Mouse (Mus musculus) hindbrain, embryonic 12.5 days (tissue): ENCODE results near the gene Castor2. TPM values are rescaled to one million over a fixed set of nuclear protein-coding genes. Genes with fewer than 3 reads are reported as not detected.

Experiments used
- ATAC-seq: fragments of 200-750 bp; cut with Nextera tagmentation; 2 replicates; pipeline ENCODE4 v1.8.0; 2017; ENCODE audit warnings: moderate TSS enrichment; ENCODE audit not compliant: low FRiP score
- H3K27ac ChIP-seq: fragments of 300-500 bp; sonication (generic); 2 replicates; pipeline ENCODE4 v1.5.1; 2016; ENCODE audit warnings: mild to moderate bottlenecking
- H3K27me3 ChIP-seq: fragments of 300-500 bp; sonication (generic); 2 replicates; pipeline ENCODE4 v1.6.1; 2016; ENCODE audit warnings: mild to moderate bottlenecking
- H3K36me3 ChIP-seq: fragments of 300-500 bp; sonication (generic); 2 replicates; pipeline ENCODE4 v1.6.1; 2016; ENCODE audit warnings: mild to moderate bottlenecking
- H3K4me1 ChIP-seq: fragments of 300-500 bp; sonication (generic); 2 replicates; pipeline ENCODE4 v1.6.1; 2016
- H3K4me2 ChIP-seq: fragments of 300-500 bp; sonication (generic); replicated peaks from 2 replicates; pipeline ENCODE4 v1.6.1; 2016; ENCODE audit warnings: mild to moderate bottlenecking
- H3K4me3 ChIP-seq: fragments of 300-500 bp; sonication (generic); 2 replicates; pipeline ENCODE4 v1.5.1; 2016; ENCODE audit warnings: mild to moderate bottlenecking
- H3K9ac ChIP-seq: fragments of 300-500 bp; sonication (generic); 2 replicates; pipeline ENCODE4 v1.6.1; 2016; ENCODE audit warnings: mild to moderate bottlenecking, moderate library complexity
- H3K9me3 ChIP-seq: fragments of 300-500 bp; sonication (generic); replicated peaks from 2 replicates; pipeline ENCODE4 v1.6.1; 2016; ENCODE audit warnings: mild to moderate bottlenecking
- WGBS: fragments of 180-500 bp; shearing (Covaris S2); methylation state at CpG from one replicate; pipeline ENCODE4 v1.1.7; 2016; 5-methylcytosine and 5-hydroxymethylcytosine counted together
- polyA plus RNA-seq: library from polyadenylated mRNA; unstranded; fragments of >200 nt; fragmentation: Nextera tagmentation; extraction: Ambion mirVana; gene quantifications from 2 replicates; pipeline ENCODE4 v1.2.1, GENCODE M21; 2016

The Castor2 gene
- polyA plus RNA-seq, 1 experiment from 2014 or later = 22.4 TPM

GRCm38 (mm10) chr5:134080685-134081548 lies 18.6 kb upstream of the Castor2 start:
- Histone ChIP-seq H3K9me3 (0 out of 2 replicates have a peak, but pooled peaks cover 3% of the 10 kb centered on the region), H3K27ac (no peak overlapping the region), H3K4me3 (no peak overlapping the region), H3K4me2 (no peak overlapping the region), H3K4me1 (peaks cover 10% of the 10 kb centered on the region), H3K9ac (no peak overlapping the region), H3K27me3 (no peaks in the 10 kb centered on the region; the same call in 1 of the 2 replicates), H3K36me3 (no peaks in the 10 kb centered on the region)
- ATAC-seq = no peak
- WGBS = 45% methylated on average over 18 of the region's 18 CpGs

- H3K9ac ChIP-seq = no peak overlapping the region
- no peak for ATAC-seq
- H3K4me3 ChIP-seq = no peak overlapping the region
- H3K36me3 ChIP-seq = no peaks in the 10 kb centered on the region
- no peaks in the 10 kb centered on the region; the same call in 1 of the 2 replicates for H3K27me3 ChIP-seq
- H3K9me3 ChIP-seq = no peaks in the 10 kb centered on the region
- 79% methylated on average over 4 of the region's 4 CpGs for WGBS
- peaks cover 10% of the 10 kb centered on the region for H3K4me1 ChIP-seq
- no peak overlapping the region for H3K4me2 ChIP-seq
- no peak overlapping the region for H3K27ac ChIP-seq
Measured at GRCm38 (mm10) chr5:134085227-134085626, 14.3 kb upstream of the Castor2 start.

GRCm38 (mm10) chr5:134085887-134086639 lies 13.4 kb upstream of the Castor2 start:
- no peaks in the 10 kb centered on the region for H3K9me3 ChIP-seq
- H3K9ac ChIP-seq = no peak overlapping the region
- H3K27me3 ChIP-seq = no peaks in the 10 kb centered on the region
- H3K4me3 ChIP-seq = no peak overlapping the region
- ATAC-seq = no peak
- H3K36me3 ChIP-seq = no peaks in the 10 kb centered on the region
- WGBS = 89% methylated on average over 3 of the region's 3 CpGs
- no peak overlapping the region for H3K27ac ChIP-seq
- H3K4me1 ChIP-seq = peaks cover 4% of the 10 kb centered on the region
- H3K4me2 ChIP-seq = no peak overlapping the region

GRCm38 (mm10) chr5:134087211-134087610 lies 12.3 kb upstream of the Castor2 start:
- ATAC-seq = no peak
- Histone ChIP-seq H3K36me3 (no peaks in the 10 kb centered on the region), H3K4me1 (no peaks in the 10 kb centered on the region), H3K27me3 (no peaks in the 10 kb centered on the region), H3K4me2 (no peak overlapping the region), H3K9ac (no peak overlapping the region), H3K27ac (no peak overlapping the region), H3K9me3 (no peaks in the 10 kb centered on the region), H3K4me3 (no peak overlapping the region)
- whole genome bisulfite sequencing = 82% methylated on average over 5 of the region's 5 CpGs

- ATAC-seq = no peak
- 89% methylated on average over 2 of the region's 2 CpGs for WGBS
- no peaks in the 10 kb centered on the region for H3K9me3 ChIP-seq
Measured at GRCm38 (mm10) chr5:134095766-134096165, 3.7 kb upstream of the Castor2 start.

GRCm38 (mm10) chr5:134098341-134098902 lies 1.1 kb upstream of the Castor2 start:
- Histone ChIP-seq H3K27ac (no peak overlapping the region), H3K4me1 (peaks cover 34% of the 10 kb centered on the region), H3K9ac (peak overlapping the region; percentile 88), H3K4me3 (peak overlapping the region; percentile 81), H3K4me2 (peak overlapping the region; percentile 87), H3K27me3 (no peaks in the 10 kb centered on the region), H3K9me3 (no peaks in the 10 kb centered on the region), H3K36me3 (0 out of 2 replicates have a peak, but pooled peaks cover 4% of the 10 kb centered on the region)
- 41% methylated on average over 13 of the region's 13 CpGs for WGBS
- peak; percentile 1; the same call in 1 of the 2 replicates for ATAC-seq

More at GRCm38 (mm10) chr5:134095766-134096165, 3.7 kb upstream of the Castor2 start:
- Histone ChIP-seq H3K4me1 (peaks cover 13% of the 10 kb centered on the region; the same call in 1 of the 2 replicates), H3K27ac (no peak overlapping the region), H3K36me3 (no peaks in the 10 kb centered on the region), H3K4me3 (no peak overlapping the region), H3K9ac (no peak overlapping the region), H3K4me2 (no peak overlapping the region), H3K27me3 (no peaks in the 10 kb centered on the region)

- H3K4me3 ChIP-seq = peak overlapping the region; percentile 81
- WGBS = 1% methylated on average over 17 of the region's 17 CpGs
- peak overlapping the region; percentile 88 for H3K9ac ChIP-seq
- H3K4me1 ChIP-seq = peaks cover 34% of the 10 kb centered on the region
- peak overlapping the region; percentile 86 for H3K27ac ChIP-seq
- ATAC-seq = peak; percentile 71
- peaks cover 8% of the 10 kb centered on the region; the same call in 1 of the 2 replicates for H3K36me3 ChIP-seq
- no peaks in the 10 kb centered on the region for H3K27me3 ChIP-seq
- peak overlapping the region; percentile 87 for H3K4me2 ChIP-seq
- H3K9me3 ChIP-seq = no peaks in the 10 kb centered on the region
Measured at GRCm38 (mm10) chr5:134098976-134099375, 535 bp upstream of the Castor2 start.

- peak overlapping the region; percentile 86 for H3K27ac ChIP-seq
- H3K36me3 ChIP-seq = peaks cover 9% of the 10 kb centered on the region
- peak; percentile 33 for ATAC-seq
- peak overlapping the region; percentile 87 for H3K4me2 ChIP-seq
- H3K4me3 ChIP-seq = peak overlapping the region; percentile 81
- H3K27me3 ChIP-seq = no peaks in the 10 kb centered on the region
- peaks cover 34% of the 10 kb centered on the region for H3K4me1 ChIP-seq
- peak overlapping the region; percentile 88 for H3K9ac ChIP-seq
- 3% methylated on average over 17 of the region's 17 CpGs for WGBS
- H3K9me3 ChIP-seq = no peaks in the 10 kb centered on the region
Measured at GRCm38 (mm10) chr5:134100232-134100771, 791 bp downstream of the Castor2 start.

GRCm38 (mm10) chr5:134101322-134101721 lies 1.8 kb downstream of the Castor2 start:
- ATAC-seq = no peak
- peak overlapping the region; percentile 81 for H3K4me3 ChIP-seq
- no peaks in the 10 kb centered on the region for H3K9me3 ChIP-seq
- peaks cover 34% of the 10 kb centered on the region for H3K4me1 ChIP-seq
- 54% methylated on average over 5 of the region's 5 CpGs for WGBS
- H3K36me3 ChIP-seq = peaks cover 19% of the 10 kb centered on the region
- H3K4me2 ChIP-seq = peak overlapping the region; percentile 87
- H3K27me3 ChIP-seq = no peaks in the 10 kb centered on the region
- H3K27ac ChIP-seq = peak overlapping the region; percentile 25; the same call in 1 of the 2 replicates
- peak overlapping the region; percentile 38 for H3K9ac ChIP-seq

GRCm38 (mm10) chr5:134101883-134102282 lies 2.4 kb downstream of the Castor2 start:
- no peak for ATAC-seq
- Histone ChIP-seq H3K4me3 (no peak overlapping the region), H3K4me1 (peaks cover 34% of the 10 kb centered on the region), H3K4me2 (peak overlapping the region; percentile 87), H3K9me3 (no peaks in the 10 kb centered on the region), H3K27me3 (no peaks in the 10 kb centered on the region), H3K9ac (peak overlapping the region; percentile 38), H3K27ac (peak overlapping the region; percentile 25; the same call in 1 of the 2 replicates), H3K36me3 (peaks cover 24% of the 10 kb centered on the region)
- WGBS = 36% methylated on average over 5 of the region's 5 CpGs

- no peak overlapping the region for H3K4me3 ChIP-seq
- WGBS = 74% methylated on average over 6 of the region's 6 CpGs
- H3K27me3 ChIP-seq = no peaks in the 10 kb centered on the region
- no peaks in the 10 kb centered on the region for H3K9me3 ChIP-seq
- ATAC-seq = no peak
- H3K27ac ChIP-seq = no peak overlapping the region
- H3K4me2 ChIP-seq = 0 out of 2 replicates have a peak overlapping the region, but pooled peaks have one; percentile 87
- peaks cover 29% of the 10 kb centered on the region for H3K36me3 ChIP-seq
- no peak overlapping the region for H3K9ac ChIP-seq
- H3K4me1 ChIP-seq = peaks cover 34% of the 10 kb centered on the region
Measured at GRCm38 (mm10) chr5:134102720-134103119, 3.2 kb downstream of the Castor2 start.
